Mouse (Mus musculus) forebrain, postnatal 0 days (tissue): Measurements from ENCODE around the gene Podn. TPM values are rescaled to one million over a fixed set of nuclear protein-coding genes. Genes with fewer than 3 reads are reported as not detected.

Experiments used
- ATAC-seq: fragments of 200-750 bp; cut with Nextera tagmentation; 2 replicates; pipeline ENCODE4 v1.8.0; 2017; ENCODE audit warnings: mild to moderate bottlenecking, moderate library complexity
- DNase-seq: peaks from one replicate; pipeline ENCODE4 v3.0.0-alpha.2; 2015
- H3K27ac ChIP-seq: fragments of 300-500 bp; sonication (generic); 2 replicates; pipeline ENCODE4 v1.5.1; 2014; ENCODE audit warnings: low read depth, mild to moderate bottlenecking, antibody characterized with exemption, low read length, moderate library complexity, mixed read lengths
- H3K27me3 ChIP-seq: fragments of 300-500 bp; sonication (generic); 2 replicates; pipeline ENCODE4 v1.6.1; 2014; ENCODE audit warnings: mild to moderate bottlenecking, low read length, mixed read lengths; ENCODE audit not compliant: insufficient read depth
- H3K36me3 ChIP-seq: fragments of 300-500 bp; sonication (generic); 2 replicates; pipeline ENCODE4 v1.6.1; 2014; ENCODE audit warnings: mild to moderate bottlenecking, moderate library complexity; ENCODE audit not compliant: insufficient read depth
- H3K4me1 ChIP-seq: fragments of 300-500 bp; sonication (generic); 2 replicates; pipeline ENCODE4 v1.6.1; 2014; ENCODE audit warnings: antibody characterized with exemption; ENCODE audit not compliant: insufficient read depth
- H3K4me2 ChIP-seq: fragments of 300-500 bp; sonication (generic); 2 replicates; pipeline ENCODE4 v1.6.1; 2014; ENCODE audit warnings: low read depth, mild to moderate bottlenecking, moderate library complexity
- H3K4me3 ChIP-seq: fragments of 300-500 bp; sonication (generic); 2 replicates; pipeline ENCODE4 v1.5.1; 2014; ENCODE audit warnings: low read depth, low read length, mixed read lengths
- H3K9ac ChIP-seq: fragments of 300-500 bp; sonication (generic); 2 replicates; pipeline ENCODE4 v1.6.1; 2014; ENCODE audit warnings: mild to moderate bottlenecking
- H3K9me3 ChIP-seq: fragments of 300-500 bp; sonication (generic); 2 replicates; pipeline ENCODE4 v1.6.1; 2016; ENCODE audit warnings: low read length
- CTCF ChIP-seq: sonication (generic); IDR thresholded peaks from 2 replicates; pipeline ENCODE4 v1.5.1; 2016; ENCODE audit warnings: antibody characterized with exemption, control low read depth, low read depth
- WGBS: fragments of 180-500 bp; shearing (Covaris S2); extraction: QIAGEN DNeasy Blood & Tissue Kit; methylation state at CpG from one replicate; pipeline ENCODE4 v1.1.7; 2014; 5-methylcytosine and 5-hydroxymethylcytosine counted together
- polyA plus RNA-seq: library from polyadenylated mRNA; unstranded; fragments of >200 nt; fragmentation: Nextera tagmentation; extraction: Ambion mirVana; gene quantifications from 2 replicates; pipeline ENCODE4 v1.2.1, GENCODE M21; 2015
- total RNA-seq: library from RNA; depleted of rRNA; stranded (reverse); fragments of >200 nt; gene quantifications from 2 replicates; pipeline ENCODE4 v1.2.3, GENCODE M21; 2014

Gene Podn
- total and polyA plus RNA-seq, 2 experiments from 2014 or later, result 0.59 to 2.4 TPM

GRCm38 (mm10) chr4:107995011-107995410 is 101.2 kb downstream of the Podn start:
- TF ChIP-seq CTCF, result no peak
- Histone ChIP-seq H3K27me3 (no peaks in the 10 kb centered on the region), H3K4me3 (no peak overlapping the region), H3K9me3 (no peaks in the 10 kb centered on the region), H3K27ac (no peak overlapping the region), H3K9ac (no peak overlapping the region), H3K4me2 (no peak overlapping the region), H3K36me3 (no peaks in the 10 kb centered on the region), H3K4me1 (no peaks in the 10 kb centered on the region)
- WGBS, result 96% methylated on average over 6 of the region's 6 CpGs
- no peak for DNase-seq
- ATAC-seq, result no peak

GRCm38 (mm10) chr4:107991879-107992278 is 104.4 kb downstream of the Podn start:
- DNase-seq, result no peak
- no peak overlapping the region for H3K4me3 ChIP-seq
- H3K27ac ChIP-seq, result no peak overlapping the region
- no peaks in the 10 kb centered on the region for H3K4me1 ChIP-seq
- no peak for TF ChIP-seq CTCF
- H3K27me3 ChIP-seq, result no peaks in the 10 kb centered on the region
- ATAC-seq, result no peak
- no peaks in the 10 kb centered on the region for H3K9me3 ChIP-seq
- no peak overlapping the region for H3K4me2 ChIP-seq
- no peaks in the 10 kb centered on the region for H3K36me3 ChIP-seq
- WGBS, result 8% methylated on average over 6 of the region's 6 CpGs
- no peak overlapping the region for H3K9ac ChIP-seq

- no peak overlapping the region for H3K4me2 ChIP-seq
- DNase-seq, result no peak
- H3K27me3 ChIP-seq, result no peaks in the 10 kb centered on the region
- no peak for TF ChIP-seq CTCF
- H3K9me3 ChIP-seq, result no peaks in the 10 kb centered on the region
- 61% methylated on average over 5 of the region's 5 CpGs for WGBS
- no peak overlapping the region for H3K27ac ChIP-seq
- no peak overlapping the region for H3K4me3 ChIP-seq
- no peak for ATAC-seq
- H3K9ac ChIP-seq, result no peak overlapping the region
- H3K4me1 ChIP-seq, result no peaks in the 10 kb centered on the region
- H3K36me3 ChIP-seq, result no peaks in the 10 kb centered on the region
Measured at GRCm38 (mm10) chr4:107990818-107991217, 105.4 kb downstream of the Podn start.

DNA sequence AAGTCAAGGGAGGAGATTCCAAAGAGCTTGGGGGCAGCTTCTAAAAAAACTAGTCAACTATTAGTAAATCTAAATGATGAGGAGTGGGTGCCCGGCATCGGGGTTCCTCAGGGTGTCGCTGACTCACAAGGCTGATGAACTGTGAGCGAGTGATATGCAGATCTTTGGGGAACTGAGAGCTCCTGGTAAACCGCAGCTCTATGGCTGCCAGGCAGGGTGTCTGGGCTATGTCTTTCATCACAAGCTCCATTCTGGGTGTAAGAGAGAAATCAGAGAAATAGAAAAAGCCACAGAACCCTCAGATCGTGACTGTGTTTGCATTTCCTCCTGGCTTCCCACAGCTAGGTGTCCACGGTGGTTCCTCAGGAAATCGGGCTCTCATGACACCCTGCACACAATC is 107.3 kb downstream of the Podn start:
- WGBS, result 73% methylated on average over 8 of the region's 8 CpGs
- H3K27me3 ChIP-seq, result no peaks in the 10 kb centered on the region

GRCm38 (mm10) chr4:107986386-107987168 is 109.7 kb downstream of the Podn start:
- no peak for TF ChIP-seq CTCF
- H3K9ac ChIP-seq, result no peak overlapping the region
- no peak overlapping the region for H3K4me3 ChIP-seq
- no peak overlapping the region for H3K4me2 ChIP-seq
- H3K9me3 ChIP-seq, result no peaks in the 10 kb centered on the region
- H3K27ac ChIP-seq, result no peak overlapping the region
- H3K4me1 ChIP-seq, result peaks cover 4% of the 10 kb centered on the region; the same call in 1 of the 2 replicates
- no peak for DNase-seq
- 89% methylated on average over 11 of the region's 11 CpGs for WGBS
- no peak for ATAC-seq
- no peaks in the 10 kb centered on the region for H3K36me3 ChIP-seq
- H3K27me3 ChIP-seq, result no peaks in the 10 kb centered on the region

More for the DNA sequence above, 107.3 kb downstream of the Podn start:
- TF ChIP-seq CTCF, result no peak
- Histone ChIP-seq H3K4me2 (no peak overlapping the region), H3K27ac (no peak overlapping the region), H3K4me3 (no peak overlapping the region), H3K9me3 (no peaks in the 10 kb centered on the region), H3K4me1 (peaks cover 4% of the 10 kb centered on the region; the same call in 1 of the 2 replicates), H3K9ac (no peak overlapping the region), H3K36me3 (no peaks in the 10 kb centered on the region)
- ATAC-seq (no peak), DNase-seq (no peak)

- H3K9ac ChIP-seq, result no peak overlapping the region
- DNase-seq (no peak), ATAC-seq (0 out of 2 replicates have a peak, but pooled peaks have one; percentile 17)
- no peak overlapping the region for H3K4me2 ChIP-seq
- WGBS, result 66% methylated on average over 5 of the region's 5 CpGs
- no peaks in the 10 kb centered on the region for H3K9me3 ChIP-seq
- H3K27ac ChIP-seq, result no peak overlapping the region
- no peaks in the 10 kb centered on the region for H3K27me3 ChIP-seq
- H3K4me3 ChIP-seq, result no peak overlapping the region
- no peak for TF ChIP-seq CTCF
- peaks cover 4% of the 10 kb centered on the region; the same call in 1 of the 2 replicates for H3K4me1 ChIP-seq
- H3K36me3 ChIP-seq, result no peaks in the 10 kb centered on the region
Measured at GRCm38 (mm10) chr4:107985812-107986211, 110.4 kb downstream of the Podn start.

GRCm38 (mm10) chr4:107984282-107984981 is 111.8 kb downstream of the Podn start:
- H3K4me2 ChIP-seq, result no peak overlapping the region
- peaks cover 4% of the 10 kb centered on the region; the same call in 1 of the 2 replicates for H3K4me1 ChIP-seq
- H3K9me3 ChIP-seq, result no peaks in the 10 kb centered on the region
- 54% methylated on average over 7 of the region's 7 CpGs for WGBS
- no peak for TF ChIP-seq CTCF
- H3K36me3 ChIP-seq, result no peaks in the 10 kb centered on the region
- ATAC-seq (peak; percentile 77), DNase-seq (peak; percentile 80)
- H3K27ac ChIP-seq, result peak overlapping the region; percentile 51; the same call in 1 of the 2 replicates
- H3K27me3 ChIP-seq, result no peaks in the 10 kb centered on the region
- H3K9ac ChIP-seq, result no peak overlapping the region
- H3K4me3 ChIP-seq, result no peak overlapping the region
